In the genomic region with DNA sequence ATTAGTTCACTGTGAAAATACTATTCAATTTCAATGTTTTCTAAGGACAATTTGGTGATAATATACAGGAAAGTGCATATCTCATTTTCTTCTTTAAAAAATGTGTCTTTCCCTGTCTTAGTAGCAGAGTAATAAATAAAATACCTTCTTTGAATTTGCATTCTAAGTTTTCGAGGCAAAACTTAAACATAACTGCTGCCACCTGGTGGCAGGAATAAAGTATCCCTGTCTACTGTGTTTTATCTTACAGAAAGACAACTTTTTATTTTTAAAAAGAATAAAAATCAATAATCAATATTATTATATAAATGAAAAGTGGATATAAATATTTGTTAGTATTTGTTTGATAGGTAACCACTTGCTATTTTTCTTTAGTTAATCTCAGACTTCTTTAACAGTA, we compare ENCODE assay signal across 10 mouse cellular contexts. TPM values are rescaled to one million over a fixed set of nuclear protein-coding genes. Genes with fewer than 3 reads are reported as not detected.
A peak's percentile ranks its signal among the peaks of the same experiment; 100 is the strongest.
DNase-seq lines count a peak whose midpoint lies in the region; ATAC-seq and TF ChIP-seq lines count a peak whose summit lies in the region.
"Had no signal": no experiment of that assay in that cellular context is flagged by ENCODE, and none has a peak within 500 bp of the region (broad histone marks: within the 10 kb centered on the region; RNA-seq: fewer than 3 reads in every experiment).

No protein-coding gene starts in this region.

- H3K4me1 ChIP-seq in liver, adult 2 months (ENCODE audit: control insufficient read depth, insufficient read depth, low read length), result no peaks in the 10 kb centered on the region
- no peaks in the 10 kb centered on the region for H3K4me1 ChIP-seq in liver, embryonic 11.5 days (replicated peaks; ENCODE audit: control insufficient read depth, insufficient read depth, low read length)
- H3K4me1 ChIP-seq in ES-E14 (ENCODE audit: control insufficient read depth in 2 of 2, insufficient read depth in 2 of 2, low read length in 2 of 2, poor library complexity in 1 of 2), result no peaks in the 10 kb centered on the region
- H3K4me1 ChIP-seq: hindbrain, embryonic 15.5 days; midbrain, embryonic 12.5 days had no signal

- no peak for TF ChIP-seq POLR2A in liver, adult 2 months (IDR thresholded peaks at IDR 0.05; ENCODE audit: extremely low read depth, insufficient read depth, low read length)

- no peak for ATAC-seq in liver, embryonic 11.5 days (replicated peaks; ENCODE audit: low FRiP score)
- no peak for ATAC-seq in erythroblast, adult 5-6 weeks (replicated peaks; ENCODE audit: low FRiP score, poor library complexity, severe bottlenecking)

- TF ChIP-seq CTCF in liver, adult 2 months (IDR thresholded peaks at IDR 0.05; ENCODE audit: low read depth, low read length), result no peak

- H3K9me3 ChIP-seq in liver, embryonic 11.5 days (ENCODE audit: control insufficient read depth, low read length), result no peaks in the 10 kb centered on the region
- no peaks in the 10 kb centered on the region for H3K9me3 ChIP-seq in ES-E14 (ENCODE audit: control insufficient read depth, insufficient read depth, low read depth, low read length)
- H3K9me3 ChIP-seq: hindbrain, embryonic 15.5 days; midbrain, embryonic 12.5 days had no signal

- in situ Hi-C loops in ES-E14 (cut with MboI; ENCODE audit: low sequenced_read_pairs in 2 of 2, unreplicated experiment in 2 of 2), result no loop called here

- H3K79me2 ChIP-seq in liver, adult 2 months (ENCODE audit: control insufficient read depth, insufficient read depth, low read length), result no peaks in the 10 kb centered on the region

- no peak overlapping the region for H3K27ac ChIP-seq in liver, adult 2 months (replicated peaks; ENCODE audit: insufficient read depth, low read depth, low read length)
- H3K27ac ChIP-seq in liver, embryonic 11.5 days (ENCODE audit: low read depth, low read length), result no peak overlapping the region
- no peak overlapping the region for H3K27ac ChIP-seq in ES-E14 (ENCODE audit: insufficient read depth, low read depth, low read length, poor library complexity, severe bottlenecking)
- H3K27ac ChIP-seq: hindbrain, embryonic 15.5 days; midbrain, embryonic 12.5 days had no signal

- peak; percentile 14 for DNase-seq in gastrocnemius, postnatal 10 days
- no peak for DNase-seq in gastrocnemius, postnatal 25 days
- peak; percentile 30 for DNase-seq in liver, adult 2 months (ENCODE audit: extremely low read depth, low read depth, low spot score)
- no peak for DNase-seq in liver, embryonic 11.5 days (ENCODE audit: low spot score)
- DNase-seq in ES-E14 (ENCODE audit: low read depth, low spot score), result peak; percentile 6
- peak; percentile 8 for DNase-seq in forelimb bud, embryonic 11.5 days (ENCODE audit: low read depth, low spot score)
- DNase-seq in layer of hippocampus, adult 9-10 months (ENCODE audit: low spot score), result no peak

- no peak overlapping the region for H3K4me2 ChIP-seq in liver, embryonic 11.5 days
- H3K4me2 ChIP-seq: hindbrain, embryonic 15.5 days; midbrain, embryonic 12.5 days had no signal

- peaks cover 14% of the 10 kb centered on the region for H3K36me3 ChIP-seq in liver, adult 2 months (ENCODE audit: control insufficient read depth, insufficient read depth, low read length)
- no peaks in the 10 kb centered on the region; the same call in 1 of the 2 replicates for H3K36me3 ChIP-seq in liver, embryonic 11.5 days (ENCODE audit: control insufficient read depth, insufficient read depth, low read length)
- H3K36me3 ChIP-seq in ES-E14 (ENCODE audit: control insufficient read depth, insufficient read depth, low read length, poor library complexity, severe bottlenecking), result no peaks in the 10 kb centered on the region

- H3K9ac ChIP-seq in liver, adult 2 months (ENCODE audit: low read depth, low read length), result no peak overlapping the region
- no peak overlapping the region for H3K9ac ChIP-seq in liver, embryonic 11.5 days (ENCODE audit: low read depth, low read length)
- H3K9ac ChIP-seq in ES-E14 (ENCODE audit: insufficient read depth, low read depth, low read length, poor library complexity, severe bottlenecking), result no peak overlapping the region
- H3K9ac ChIP-seq: hindbrain, embryonic 15.5 days; midbrain, embryonic 12.5 days had no signal

- H3K4me3 ChIP-seq in liver, adult 2 months (ENCODE audit: insufficient read depth, low read depth, low read length), result no peak overlapping the region
- no peak overlapping the region for H3K4me3 ChIP-seq in liver, embryonic 11.5 days (ENCODE audit: low read depth, low read length)
- H3K4me3 ChIP-seq in ES-E14 (ENCODE audit: insufficient read depth in 1 of 2, low read depth in 1 of 2, low read length in 2 of 2, poor library complexity in 1 of 2, severe bottlenecking in 1 of 2), result no peak overlapping the region
- H3K4me3 ChIP-seq: hindbrain, embryonic 15.5 days; midbrain, embryonic 12.5 days had no signal

- no peaks in the 10 kb centered on the region for H3K27me3 ChIP-seq in liver, adult 2 months (ENCODE audit: control insufficient read depth, insufficient read depth, low read length)
- H3K27me3 ChIP-seq in liver, embryonic 11.5 days (replicated peaks; ENCODE audit: control insufficient read depth, insufficient read depth, low read length), result no peaks in the 10 kb centered on the region
- H3K27me3 ChIP-seq: hindbrain, embryonic 15.5 days; midbrain, embryonic 12.5 days had no signal

- 22% methylated on average over 1 of the region's 1 CpGs for WGBS in liver, adult 2 months
- 44% methylated on average over 1 of the region's 1 CpGs for WGBS in liver, embryonic 11.5 days

TF ChIP-seq in ES-E14, 5 proteins besides CTCF, POLR2A, EP300 and RAD21:
- TF ChIP-seq MAFK (IDR thresholded peaks at IDR 0.05; ENCODE audit: insufficient read depth, low read depth, low read length) (no peak), ZC3H11A (IDR thresholded peaks at IDR 0.05; ENCODE audit: borderline replicate concordance, low read depth, low read length) (no peak), CHD2 (IDR thresholded peaks at IDR 0.05; ENCODE audit: low read depth, low read length) (no peak), HCFC1 (IDR thresholded peaks at IDR 0.05; ENCODE audit: borderline replicate concordance, insufficient read depth, low read length) (no peak), ZNF384 (IDR thresholded peaks at IDR 0.05; ENCODE audit: low read depth, low read length) (no peak)

RNA-seq across cellular contexts. Expression of a gene that starts 47.6 kb away (rescaled TPM):
- 10 to 100 TPM; 14.5 to 20.4 TPM for total RNA-seq in gastrocnemius, postnatal 10 days (2021)
- 10 to 100 TPM in 1 of 2 experiments, 1 to 10 TPM in 1; 8.0 to 11.0 TPM for total RNA-seq in gastrocnemius, postnatal 25 days (2021)
- total RNA-seq in liver, adult 2 months (2014; rRNA removed), result 19.4 and 23.5 TPM in 2 replicates
- 15.1 and 15.5 TPM in 2 replicates for polyA plus RNA-seq in liver, adult 2 months (2012; rRNA removed)
- 24.0 and 25.1 TPM in 2 replicates for polyA plus RNA-seq in liver, embryonic 11.5 days (2014; fragmentation: Nextera tagmentation; extraction: Ambion mirVana)
- total RNA-seq in ES-E14 (2012; rRNA removed), result 40.1 and 45.1 TPM in 2 replicates
- 28.1 and 35.1 TPM in 2 replicates for total RNA-seq in erythroblast, adult 5-6 weeks (2015; ENCODE audit: low replicate concordance)
- 23.5 and 30.0 TPM in 2 replicates for total RNA-seq in erythroblast, adult 5-6 weeks (2017; ENCODE audit: low replicate concordance)

RNA-seq across cellular contexts. Expression of a gene that starts 47.8 kb away (rescaled TPM):
- 10 to 100 TPM; 10.4 to 13.5 TPM for total RNA-seq in gastrocnemius, postnatal 10 days (2021)
- total RNA-seq in gastrocnemius, postnatal 25 days (2021), result 1 to 10 TPM; 6.3 to 6.4 TPM
- total RNA-seq in liver, adult 2 months (2014; rRNA removed), result 32.5 and 38.4 TPM in 2 replicates
- 7.2 and 11.2 TPM in 2 replicates for polyA plus RNA-seq in liver, adult 2 months (2012; rRNA removed)
- polyA plus RNA-seq in liver, embryonic 11.5 days (2014; fragmentation: Nextera tagmentation; extraction: Ambion mirVana), result 13.7 and 16.2 TPM in 2 replicates
- 52.8 and 56.3 TPM in 2 replicates for total RNA-seq in ES-E14 (2012; rRNA removed)
- total RNA-seq in erythroblast, adult 5-6 weeks (2015; ENCODE audit: low replicate concordance), result 5.9 and 8.5 TPM in 2 replicates
- total RNA-seq in erythroblast, adult 5-6 weeks (2017; ENCODE audit: low replicate concordance), result 9.4 and 10.7 TPM in 2 replicates

Comparison
In these comparisons a context has a peak if more than half of its experiments do, and no peak if none do; other contexts are left out.
1. DNase-seq: peak in gastrocnemius, postnatal 10 days (single experiment), liver, adult 2 months (single experiment), ES-E14 (single experiment) and forelimb bud, embryonic 11.5 days (single experiment); none in gastrocnemius, postnatal 25 days (single experiment), liver, embryonic 11.5 days (single experiment) and layer of hippocampus, adult 9-10 months (single experiment).